Mouse (Mus musculus): ENCODE results near the gene Srbd1.

Gene Srbd1

DNA sequence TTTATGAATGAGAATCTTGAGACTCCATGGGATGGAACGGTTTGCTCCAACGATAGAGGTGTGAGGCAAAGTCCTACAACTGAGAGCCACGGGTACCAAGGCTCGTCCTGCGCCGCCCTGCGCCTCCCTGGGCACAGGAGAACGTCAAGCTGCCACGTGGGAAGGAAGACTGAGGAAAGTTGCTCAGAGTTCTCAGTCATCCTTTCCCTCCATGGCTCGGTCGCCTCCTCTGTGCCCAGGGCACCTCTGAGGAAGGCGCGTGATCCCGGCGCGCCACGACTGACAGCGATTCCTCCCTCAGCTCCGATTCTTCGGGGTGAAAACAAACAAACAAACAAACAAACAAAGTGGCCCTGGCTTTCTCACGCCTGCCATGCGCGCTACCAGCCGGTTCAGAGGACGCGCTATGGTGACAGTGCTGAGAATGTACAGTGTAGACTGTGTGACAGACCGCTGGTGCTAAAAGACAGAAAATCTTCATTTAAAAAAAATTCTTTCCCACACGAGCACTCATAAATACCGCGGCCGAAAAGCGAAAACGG lies 367 bp downstream of the Srbd1 start:
- DNase-seq (ENCODE audit: low spot score) = no peak

DNA sequence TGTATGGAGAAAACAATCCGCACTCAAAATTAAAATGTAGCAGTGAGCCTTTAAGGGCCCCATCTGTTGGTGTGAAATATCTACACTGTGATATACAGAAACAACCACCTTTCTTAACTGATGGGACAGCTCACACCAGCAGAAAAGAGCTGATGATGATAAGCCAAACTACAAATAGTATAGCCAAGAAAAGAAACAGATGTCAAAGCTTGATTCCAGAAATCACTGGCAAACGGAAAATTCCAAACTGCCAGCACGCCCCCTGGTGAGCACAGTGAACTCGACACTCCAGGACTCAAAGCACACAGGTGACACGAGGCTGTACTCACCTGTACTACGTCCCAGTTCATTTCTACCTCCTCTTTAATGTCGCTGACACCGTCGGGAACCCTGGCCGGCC lies 9.1 kb downstream of the Srbd1 start:
- DNase-seq (ENCODE audit: low spot score) = no peak

GRCm38 (mm10) chr17:86134461-86134860 lies 10.5 kb downstream of the Srbd1 start:
- no peak for DNase-seq (ENCODE audit: low spot score)

GRCm38 (mm10) chr17:86132534-86132933 lies 12.4 kb downstream of the Srbd1 start:
- no peak for DNase-seq (ENCODE audit: low spot score)

DNA sequence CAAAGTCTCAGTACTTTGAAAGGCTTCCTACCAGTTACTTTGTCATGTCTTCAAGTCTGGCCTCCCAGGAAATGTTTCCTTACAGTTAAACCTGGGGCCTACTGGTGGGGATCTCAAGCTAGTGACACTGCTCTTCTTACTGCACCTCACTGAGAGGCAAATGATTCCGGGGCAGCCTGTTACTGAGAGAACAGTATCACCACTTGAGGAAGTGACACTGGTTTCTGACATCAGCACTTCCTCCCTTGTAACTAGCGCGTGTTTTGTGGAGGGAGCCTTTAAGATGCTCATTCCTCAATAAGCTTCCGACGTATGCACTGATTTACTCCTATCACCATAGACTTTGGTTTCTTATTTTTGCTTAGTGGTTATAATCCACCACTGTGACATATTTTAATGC lies 16.8 kb downstream of the Srbd1 start:
- no peak for DNase-seq (ENCODE audit: low spot score)

DNA sequence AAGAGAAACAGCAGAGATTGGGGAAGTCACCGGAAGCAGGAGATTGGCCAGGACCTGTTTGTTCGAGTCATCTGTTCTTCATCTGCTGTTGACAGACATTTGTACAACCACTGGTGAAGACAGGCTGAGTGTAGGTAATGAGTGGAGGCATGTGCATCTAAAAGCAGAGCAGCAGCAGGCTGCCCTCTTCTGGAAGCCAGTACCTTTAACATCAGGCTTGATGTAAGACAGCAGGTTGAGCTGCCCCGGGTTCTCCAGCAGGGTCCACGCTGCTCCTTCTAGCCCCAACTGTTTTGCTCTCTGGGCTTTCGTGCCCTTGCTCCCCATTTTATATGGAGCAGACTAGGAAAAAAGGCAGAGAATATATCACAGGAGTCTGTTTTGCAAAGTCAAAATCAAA lies 19.1 kb downstream of the Srbd1 start:
- no peak for DNase-seq (ENCODE audit: low spot score)

DNA sequence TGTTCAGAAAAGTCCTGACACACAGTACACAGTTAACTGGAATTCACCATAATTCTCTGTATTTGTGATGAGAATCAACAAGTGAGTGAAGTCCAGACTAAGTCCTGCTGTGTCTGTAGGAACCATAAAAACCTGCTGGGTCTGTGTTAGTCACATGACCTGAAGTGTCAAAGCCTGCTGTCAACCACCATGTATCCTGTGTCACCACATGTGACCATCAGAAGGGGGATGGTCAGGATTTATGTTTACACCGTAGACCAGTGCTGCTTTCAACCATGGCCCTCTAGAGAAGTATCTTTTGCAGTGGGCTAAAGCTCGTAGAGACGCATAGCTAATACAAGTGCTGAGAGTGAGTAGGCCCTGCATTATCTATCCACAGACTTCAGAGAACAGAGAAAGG lies 21.8 kb downstream of the Srbd1 start:
- DNase-seq (ENCODE audit: low spot score) = no peak

- no peak for DNase-seq (ENCODE audit: low spot score)
Observed at GRCm38 (mm10) chr17:86096875-86097274, 48.1 kb downstream of the Srbd1 start.

- DNase-seq (ENCODE audit: low spot score) = no peak
Observed at GRCm38 (mm10) chr17:86093124-86093523, 51.9 kb downstream of the Srbd1 start.

DNA sequence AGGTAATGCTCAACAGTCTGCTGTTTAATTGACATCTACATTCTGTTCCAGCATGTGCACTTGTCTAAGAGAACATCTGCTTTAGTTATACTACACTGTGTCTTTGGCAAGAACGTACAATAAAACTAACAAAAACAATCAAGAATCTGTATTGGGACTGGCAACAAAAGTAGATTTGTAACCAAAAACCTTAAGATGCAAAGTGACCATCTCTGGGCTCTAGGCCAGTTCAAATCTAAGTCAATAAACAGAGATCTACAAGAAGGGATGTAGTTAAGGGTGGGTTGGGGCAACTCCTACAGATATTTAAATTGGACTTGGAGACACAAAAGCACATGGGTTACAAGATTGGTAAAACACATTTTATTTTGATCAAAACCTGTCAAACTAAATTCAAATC lies 53.3 kb downstream of the Srbd1 start:
- DNase-seq (ENCODE audit: low spot score) = no peak

- DNase-seq (ENCODE audit: low spot score) = no peak
Observed at GRCm38 (mm10) chr17:86089893-86090588, 54.9 kb downstream of the Srbd1 start.

DNA sequence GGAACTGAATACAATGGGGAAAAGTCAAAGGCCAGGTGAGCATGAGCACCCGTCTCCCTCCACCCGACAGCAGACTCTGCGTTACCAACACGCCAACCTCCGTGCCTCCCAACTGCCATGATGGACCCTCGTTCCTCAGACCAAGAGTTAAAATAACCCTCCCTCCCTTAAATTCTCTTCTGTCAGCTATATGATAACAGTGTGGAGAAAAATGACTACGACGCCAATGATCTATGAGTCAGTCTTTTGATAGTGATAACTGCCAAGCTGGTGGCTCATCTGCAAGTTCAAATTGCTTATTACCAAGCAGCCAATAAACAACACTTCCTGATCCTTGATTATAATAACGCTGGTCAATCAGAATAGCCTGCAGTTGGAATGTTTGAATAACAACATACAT lies 57.1 kb downstream of the Srbd1 start:
- no peak for DNase-seq (ENCODE audit: low spot score)

DNA sequence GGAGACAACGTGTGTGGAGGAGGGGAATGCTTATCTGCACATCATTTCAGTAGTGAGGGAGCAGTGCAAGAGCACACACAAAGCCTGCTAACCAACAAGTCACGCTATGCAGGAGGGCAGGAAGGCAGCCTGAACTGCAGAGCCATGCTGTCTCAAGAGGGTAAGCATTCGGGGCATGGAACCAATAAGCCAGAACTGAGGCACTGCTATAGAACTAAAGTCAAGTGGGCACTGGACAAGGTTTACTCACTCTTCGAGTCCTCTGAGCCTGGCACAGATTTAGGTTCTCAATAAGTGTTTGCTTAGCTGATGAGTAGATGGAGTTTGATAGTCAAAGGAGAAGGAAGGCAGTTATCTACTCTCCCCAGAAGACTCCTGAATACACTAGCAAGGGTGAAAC lies 58.8 kb downstream of the Srbd1 start:
- DNase-seq (ENCODE audit: low spot score) = no peak

DNA sequence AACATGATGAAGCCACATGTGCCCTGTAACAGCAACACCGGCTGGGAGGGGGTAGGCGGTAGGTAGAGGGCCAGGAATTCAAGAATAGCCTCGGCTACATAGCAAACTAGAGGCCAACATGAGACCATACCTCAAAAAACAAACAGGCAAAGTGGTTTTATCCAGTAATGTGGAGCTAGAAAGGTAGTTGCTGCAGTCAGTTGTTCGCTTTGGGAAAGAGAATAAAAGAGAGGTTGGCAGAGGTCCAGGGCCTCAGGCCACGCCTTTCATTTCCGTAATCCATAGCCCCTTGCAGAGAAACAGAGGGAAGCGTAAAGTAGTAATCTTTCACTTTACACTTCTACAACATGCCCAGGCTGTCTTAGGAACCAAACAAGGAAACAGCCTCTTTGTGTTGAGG lies 61.8 kb downstream of the Srbd1 start:
- DNase-seq (ENCODE audit: low spot score) = no peak

DNA sequence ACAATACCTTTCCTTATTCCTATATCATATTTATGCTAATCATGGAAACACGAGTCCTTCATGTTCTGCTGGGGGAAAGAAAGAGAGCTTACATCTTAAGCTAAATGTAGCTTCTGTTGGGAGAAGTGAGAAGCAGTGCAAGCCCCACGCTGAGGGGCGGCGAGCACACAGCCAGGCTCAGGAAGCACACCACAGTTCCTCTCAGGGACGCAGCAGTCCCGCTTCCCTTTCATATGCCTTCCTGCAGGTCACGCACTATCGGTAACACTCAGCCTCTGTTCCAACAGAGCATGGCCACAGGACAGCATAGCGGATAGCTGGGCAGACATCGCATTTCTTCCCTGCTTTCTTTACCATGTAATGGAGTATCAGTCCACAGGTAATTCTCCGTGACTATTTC lies 66.9 kb downstream of the Srbd1 start:
- no peak for DNase-seq (ENCODE audit: low spot score)

GRCm38 (mm10) chr17:86067444-86067843 lies 77.5 kb downstream of the Srbd1 start:
- no peak for DNase-seq (ENCODE audit: low spot score)

DNA sequence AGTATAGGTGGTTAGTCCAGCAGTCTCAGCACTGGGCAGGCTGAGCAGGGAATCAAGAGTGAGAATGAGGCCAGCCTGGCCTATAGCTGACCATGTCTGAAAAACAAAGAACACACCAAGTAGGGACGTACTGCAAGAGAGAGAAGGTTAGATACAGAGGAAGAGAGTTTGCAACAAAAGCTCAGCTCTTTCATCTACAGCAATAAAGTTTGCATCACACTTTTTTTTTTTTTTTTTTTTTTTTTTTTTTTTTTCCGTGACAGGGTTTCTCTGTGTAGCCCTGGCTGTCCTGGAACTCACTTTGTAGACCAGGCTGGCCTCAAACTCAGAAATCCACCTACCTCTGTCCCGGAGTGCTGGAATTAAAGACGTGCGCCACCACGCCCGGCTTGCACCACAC lies 79.1 kb downstream of the Srbd1 start:
- no peak for DNase-seq (ENCODE audit: low spot score)

GRCm38 (mm10) chr17:86063461-86063860 lies 81.5 kb downstream of the Srbd1 start:
- DNase-seq (ENCODE audit: low spot score) = peak; percentile 11

DNA sequence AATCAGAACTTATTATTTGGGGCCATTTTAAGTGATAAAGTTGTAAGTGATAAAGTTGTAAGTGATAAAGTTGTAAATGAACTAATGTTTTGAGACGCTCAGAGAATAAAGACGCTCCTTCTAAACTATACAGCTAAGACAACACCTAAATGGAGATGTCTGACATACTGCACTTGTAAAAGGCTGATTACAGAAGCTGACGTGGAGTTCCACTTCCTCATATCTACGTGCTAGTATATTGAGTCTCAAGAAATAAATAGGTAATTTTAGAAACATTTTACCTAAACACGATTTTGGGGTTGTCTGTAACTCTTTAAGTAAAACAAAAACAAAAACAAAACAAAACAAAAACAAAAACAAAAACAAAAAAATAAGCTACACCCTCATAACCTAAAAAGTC lies 84.1 kb downstream of the Srbd1 start:
- DNase-seq (ENCODE audit: low spot score) = no peak

- DNase-seq (ENCODE audit: low spot score) = no peak
Observed at GRCm38 (mm10) chr17:86040221-86040984, 104.6 kb downstream of the Srbd1 start.

DNA sequence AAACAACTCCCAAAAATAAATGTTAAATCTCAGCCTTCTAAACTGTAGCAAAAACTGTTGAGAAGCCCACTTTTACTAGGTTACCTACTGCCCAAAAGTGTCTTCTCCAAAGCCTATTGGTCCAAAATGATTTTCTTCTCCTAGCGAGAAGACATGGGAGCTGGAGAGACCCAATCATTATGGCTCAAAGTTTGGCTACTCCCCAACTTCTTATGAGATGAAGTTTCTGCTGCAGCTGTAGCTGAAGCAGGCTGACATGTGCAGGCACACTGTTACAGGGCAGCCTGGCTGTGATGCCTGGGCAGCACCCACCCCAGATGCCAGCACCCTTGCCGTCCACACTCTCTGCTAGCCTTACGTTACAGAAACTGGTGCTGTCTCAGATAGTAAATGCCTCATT lies 105.2 kb downstream of the Srbd1 start:
- DNase-seq (ENCODE audit: low spot score) = no peak

- DNase-seq (ENCODE audit: low spot score) = no peak
Observed at GRCm38 (mm10) chr17:86038211-86038648, 106.7 kb downstream of the Srbd1 start.

- no peak for DNase-seq (ENCODE audit: low spot score)
Observed at GRCm38 (mm10) chr17:86035576-86035975, 109.4 kb downstream of the Srbd1 start.

Data from left cerebral cortex, adult 11 months (tissue).